ENCODE assay signal across 9 mouse cellular contexts in the genomic region with DNA sequence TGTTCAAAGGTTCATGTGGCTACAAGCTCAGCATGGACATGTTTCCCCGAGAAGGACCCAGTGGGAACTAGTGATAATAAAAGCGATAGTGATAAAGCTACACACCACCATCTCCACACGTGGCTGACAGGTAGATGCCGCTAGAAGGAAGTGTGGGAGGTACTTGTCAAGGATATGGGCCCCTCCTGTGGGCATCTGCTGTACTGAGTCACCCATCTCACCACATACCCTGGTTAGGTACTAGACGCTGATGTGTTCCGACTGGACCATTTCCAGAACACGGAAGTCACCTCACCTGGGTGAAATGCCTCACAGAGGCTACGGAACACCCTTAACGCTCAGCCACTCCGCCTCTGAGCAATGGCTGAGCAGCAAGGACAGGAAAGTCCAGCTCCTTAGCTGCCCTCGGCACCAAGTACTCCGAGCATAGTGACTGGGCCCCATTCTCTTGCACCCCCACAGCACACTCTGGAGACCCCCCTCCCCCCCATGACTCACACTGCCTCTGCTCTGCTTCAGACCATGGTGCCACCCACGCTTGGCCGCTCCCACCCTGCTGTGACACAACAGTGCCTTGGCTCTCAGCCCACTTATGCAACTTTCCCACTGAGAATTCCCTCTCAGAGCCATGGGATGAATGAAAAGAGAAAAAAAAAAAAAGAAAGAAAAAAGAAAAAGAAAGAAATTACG. TPM values are rescaled to one million over a fixed set of nuclear protein-coding genes. Genes with fewer than 3 reads are reported as not detected.
DNase-seq lines count a peak whose midpoint lies in the region; ATAC-seq and TF ChIP-seq lines count a peak whose summit lies in the region.
"Had no signal": no experiment of that assay in that cellular context is flagged by ENCODE, and none has a peak within 500 bp of the region (broad histone marks: within the 10 kb centered on the region; RNA-seq: fewer than 3 reads in every experiment).

No protein-coding gene starts in this region.

- no peaks in the 10 kb centered on the region for H3K9me3 ChIP-seq in kidney, embryonic 14.5 days (ENCODE audit: control insufficient read depth, low read length)
- H3K9me3 ChIP-seq in lung, postnatal 0 days (ENCODE audit: low read length): no peaks in the 10 kb centered on the region
- H3K9me3 ChIP-seq in hindbrain, embryonic 11.5 days (ENCODE audit: control insufficient read depth, low read length): no peaks in the 10 kb centered on the region
- H3K9me3 ChIP-seq: heart, embryonic 13.5 days had no signal

- TF ChIP-seq EP300 in lung, postnatal 0 days (IDR thresholded peaks at IDR 0.05): no peak

- ATAC-seq in kidney, embryonic 14.5 days (ENCODE audit: low FRiP score, low TSS enrichment): no peak
- peak; percentile 94 for ATAC-seq in lung, postnatal 0 days
- no peak for ATAC-seq in megakaryocyte progenitor cell, adult 5-6 weeks (replicated peaks; ENCODE audit: poor library complexity)
- no peak for ATAC-seq in hindbrain, embryonic 11.5 days (ENCODE audit: low FRiP score)

- H3K4me2 ChIP-seq in kidney, embryonic 14.5 days (replicated peaks; ENCODE audit: low read depth, low read length): no peak overlapping the region
- H3K4me2 ChIP-seq in lung, postnatal 0 days (replicated peaks; ENCODE audit: low read depth, low read length): no peak overlapping the region
- no peak overlapping the region for H3K4me2 ChIP-seq in hindbrain, embryonic 11.5 days (replicated peaks; ENCODE audit: low read depth, low read length)
- H3K4me2 ChIP-seq: heart, embryonic 13.5 days had no signal

- peaks cover 4% of the 10 kb centered on the region; the same call in 1 of the 2 replicates for H3K36me3 ChIP-seq in kidney, embryonic 14.5 days (ENCODE audit: control insufficient read depth, insufficient read depth, low read length)
- peaks cover 5% of the 10 kb centered on the region; the same call in 1 of the 2 replicates for H3K36me3 ChIP-seq in lung, postnatal 0 days (ENCODE audit: insufficient read depth, low read length)
- H3K36me3 ChIP-seq in hindbrain, embryonic 11.5 days (ENCODE audit: control insufficient read depth, insufficient read depth, low read length): no peaks in the 10 kb centered on the region

- H3K9ac ChIP-seq in kidney, embryonic 14.5 days (ENCODE audit: low read depth, low read length): no peak overlapping the region
- H3K9ac ChIP-seq in lung, postnatal 0 days (replicated peaks; ENCODE audit: low read depth): no peak overlapping the region
- H3K9ac ChIP-seq in hindbrain, embryonic 11.5 days (ENCODE audit: low read depth, low read length): no peak overlapping the region
- H3K9ac ChIP-seq: heart, embryonic 13.5 days had no signal

- 85% methylated on average over 15 of the region's 15 CpGs for WGBS in kidney, embryonic 14.5 days
- 56% methylated on average over 15 of the region's 15 CpGs for WGBS in lung, postnatal 0 days
- WGBS in hindbrain, embryonic 11.5 days: 88% methylated on average over 15 of the region's 15 CpGs

- 0 out of 2 replicates have a peak, but pooled peaks cover 3% of the 10 kb centered on the region for H3K4me1 ChIP-seq in kidney, embryonic 14.5 days (ENCODE audit: control insufficient read depth, insufficient read depth, low read length)
- peaks cover 3% of the 10 kb centered on the region; the same call in 1 of the 2 replicates for H3K4me1 ChIP-seq in lung, postnatal 0 days (ENCODE audit: insufficient read depth, low read depth, low read length)
- no peaks in the 10 kb centered on the region for H3K4me1 ChIP-seq in hindbrain, embryonic 11.5 days (replicated peaks; ENCODE audit: control insufficient read depth, insufficient read depth, low read length)

- no peak overlapping the region for H3K27ac ChIP-seq in kidney, embryonic 14.5 days (ENCODE audit: low read depth, low read length)
- H3K27ac ChIP-seq in lung, postnatal 0 days (ENCODE audit: low read length): 0 out of 2 replicates have a peak overlapping the region, but pooled peaks have one; percentile 38
- H3K27ac ChIP-seq in hindbrain, embryonic 11.5 days (ENCODE audit: low read depth, low read length): no peak overlapping the region
- H3K27ac ChIP-seq: heart, embryonic 13.5 days had no signal

- no peak overlapping the region for H3K4me3 ChIP-seq in kidney, embryonic 14.5 days (ENCODE audit: low read length)
- H3K4me3 ChIP-seq in lung, postnatal 0 days (ENCODE audit: low read depth, low read length): no peak overlapping the region
- H3K4me3 ChIP-seq in hindbrain, embryonic 11.5 days (ENCODE audit: low read depth, low read length): no peak overlapping the region
- H3K4me3 ChIP-seq: heart, embryonic 13.5 days had no signal

- no peak for TF ChIP-seq CTCF in lung, postnatal 0 days (IDR thresholded peaks at IDR 0.05)

- peak; percentile 14 for DNase-seq in kidney, adult 9 months
- peak; percentile 78 for DNase-seq in adipocyte (ENCODE audit: low spot score)
- DNase-seq in frontal cortex, postnatal 25 days (ENCODE audit: low spot score in 2 of 2): peak; percentile 37 to 70
- peak; percentile 9 to 32 for DNase-seq in kidney, postnatal 36 days
- DNase-seq in lung, postnatal 0 days (ENCODE audit: low spot score): peak; percentile 91
- no peak for DNase-seq in hindbrain, embryonic 11.5 days (ENCODE audit: low spot score)

- H3K27me3 ChIP-seq in kidney, embryonic 14.5 days (ENCODE audit: control insufficient read depth, insufficient read depth, low read length): no peaks in the 10 kb centered on the region
- no peaks in the 10 kb centered on the region for H3K27me3 ChIP-seq in lung, postnatal 0 days (replicated peaks; ENCODE audit: insufficient read depth, low read length)
- no peaks in the 10 kb centered on the region for H3K27me3 ChIP-seq in hindbrain, embryonic 11.5 days (ENCODE audit: control insufficient read depth, insufficient read depth, low read length)
- H3K27me3 ChIP-seq: heart, embryonic 13.5 days had no signal

RNA-seq across cellular contexts. Expression of gene Cd101, which starts 18.4 kb away (rescaled TPM):
- polyA plus RNA-seq in kidney, embryonic 14.5 days (2014; fragmentation: Nextera tagmentation; extraction: Ambion mirVana): not detected in 2 replicates
- 0.90 and 0.92 TPM in 2 replicates for polyA plus RNA-seq in lung, postnatal 0 days (2015; fragmentation: Nextera tagmentation; extraction: Ambion mirVana)
- 0.20 TPM in 1 of 2 replicates, not detected in the other for total RNA-seq in megakaryocyte progenitor cell, adult 5-6 weeks (2015)
- 0.41 and 0.42 TPM in 2 replicates for total RNA-seq in megakaryocyte progenitor cell, adult 5-6 weeks (2017)
- 0.05 TPM in 1 of 2 replicates, not detected in the other for polyA plus RNA-seq in hindbrain, embryonic 11.5 days (2014; fragmentation: Nextera tagmentation; extraction: Ambion mirVana)
